Mouse (Mus musculus) urinary bladder, postnatal 36 days (tissue): ENCODE data around the gene Hoxb6.

Experiments used
- DNase-seq, 2 experiments: peaks; one replicate each; pipeline ENCODE4 v3.0.0; 2022; ENCODE audit warnings: low spot score in 2 of 2, mixed read lengths in 1 of 2

The Hoxb6 gene

DNA sequence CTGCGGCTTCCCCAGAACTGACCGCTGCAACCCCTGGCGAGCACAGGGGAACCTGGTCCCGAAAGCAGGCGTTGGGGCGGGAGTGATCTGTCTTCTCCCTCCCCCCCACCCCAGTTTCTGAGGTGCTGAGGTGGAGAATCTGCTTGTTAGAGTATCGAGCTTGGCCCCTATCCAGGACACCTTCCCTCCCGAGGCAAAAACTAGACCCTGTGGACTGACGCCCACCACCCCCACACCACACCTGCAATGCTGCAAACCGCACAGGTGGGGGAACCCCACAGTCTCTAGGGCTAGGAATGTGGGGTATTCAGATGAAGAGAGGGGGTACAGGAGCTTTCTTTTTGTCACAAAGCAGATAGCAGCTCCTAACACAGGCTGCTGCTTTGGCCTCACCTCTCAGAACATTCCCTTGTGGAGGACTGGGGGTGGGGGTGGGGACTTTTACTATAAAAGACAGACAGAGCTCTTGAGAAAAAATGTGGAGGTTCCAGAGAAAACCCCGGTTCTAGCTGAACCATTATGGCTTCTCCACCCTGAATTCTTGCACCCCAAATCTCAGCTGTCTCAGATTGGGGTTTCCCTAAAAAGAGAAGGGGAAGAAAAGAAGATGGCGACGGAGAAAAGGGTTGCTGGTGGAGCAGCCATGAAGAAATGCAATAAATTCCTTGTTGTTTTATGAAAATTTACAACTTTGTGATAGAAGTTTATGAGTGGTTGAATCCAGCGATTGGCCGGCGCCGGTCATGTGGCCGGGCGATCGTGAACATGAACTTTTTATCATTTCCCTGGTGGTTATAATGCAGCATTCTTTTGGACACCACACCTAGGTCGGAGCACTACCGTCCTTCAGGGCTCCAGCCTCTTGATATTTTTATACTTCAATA is at the start of gene Hoxb6:
Gene Hoxb6 (plus strand): TSS at position 796 of the 884 bp plus-strand sequence.
- DNase-seq: peak in 1 of 2 experiments; percentile 76

DNA sequence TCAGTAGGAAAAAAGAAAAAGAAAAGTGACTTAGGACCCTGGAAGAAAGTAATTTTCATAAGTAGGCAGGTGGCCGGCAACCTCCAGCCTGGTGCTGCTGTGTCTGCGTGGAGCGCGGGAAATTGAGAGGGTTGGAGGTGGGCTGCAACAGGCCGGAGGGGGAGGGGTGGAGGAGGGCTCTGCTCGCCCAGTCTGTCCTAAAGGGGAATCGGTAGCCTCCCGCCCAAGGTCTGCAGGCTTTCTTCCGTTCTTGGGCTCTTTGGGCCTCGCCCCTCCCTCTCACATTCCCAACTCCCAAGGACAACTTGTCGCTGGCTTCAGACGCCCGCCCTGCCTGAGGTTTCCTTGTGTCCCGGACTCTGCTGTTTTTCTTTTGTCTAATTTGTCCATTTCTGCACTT is 41.4 kb upstream of the Hoxb6 start:
- no peak for DNase-seq

DNA sequence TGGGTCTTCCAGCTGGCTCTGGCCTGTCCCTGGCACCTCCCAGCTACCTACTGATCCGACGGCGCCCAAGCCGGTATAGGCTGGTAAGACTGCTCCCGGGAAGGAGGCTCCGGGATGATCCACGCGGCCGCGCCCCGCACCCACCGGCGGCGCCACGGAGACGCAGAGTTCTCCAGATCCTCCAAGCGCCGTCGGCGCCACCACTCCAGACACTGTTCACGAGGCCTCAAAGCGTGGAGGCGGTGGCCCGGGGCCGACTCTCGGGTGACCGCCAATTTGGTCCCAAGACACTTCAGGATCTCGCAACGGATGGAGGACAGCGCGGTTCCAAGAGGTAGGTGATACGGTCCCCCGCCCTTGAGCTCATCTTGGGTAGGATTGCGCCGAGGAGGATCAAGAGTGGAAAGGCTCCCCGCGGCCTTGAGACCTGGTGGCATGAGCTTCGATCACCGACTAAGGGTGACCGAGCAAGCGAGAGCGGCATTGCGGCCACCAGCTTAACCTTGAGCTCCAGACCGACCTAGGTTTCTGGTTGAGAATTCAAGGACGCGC is 40.7 kb upstream of the Hoxb6 start:
- DNase-seq: no peak

DNA sequence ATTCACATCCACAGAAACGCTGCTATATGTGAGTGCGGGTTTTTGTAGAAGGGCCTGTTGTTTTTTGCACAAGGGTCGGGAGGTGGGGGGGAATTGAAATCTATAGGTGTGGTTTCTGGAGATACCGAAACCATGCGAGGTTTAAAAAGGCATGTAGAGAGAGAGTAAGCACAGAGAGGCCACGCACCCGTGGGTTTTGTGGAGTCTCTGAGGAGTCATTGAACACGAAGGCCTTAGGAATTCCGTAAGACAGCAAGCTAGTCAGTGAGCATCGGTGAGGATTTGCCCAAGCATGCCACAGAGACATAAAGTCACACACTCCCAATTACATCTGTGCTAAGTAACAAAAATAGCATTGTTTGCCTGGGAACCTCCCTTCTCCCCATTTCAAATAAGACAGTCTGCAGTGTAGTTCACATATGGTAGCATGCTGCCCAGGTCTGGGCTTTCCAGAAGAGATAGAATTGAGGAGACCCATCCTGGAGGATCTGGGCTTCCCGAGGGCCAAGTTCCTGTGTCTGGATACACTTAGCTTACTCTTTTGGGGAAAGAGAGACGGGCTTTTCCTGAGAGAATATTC is 39.6 kb upstream of the Hoxb6 start:
- DNase-seq: no peak

DNA sequence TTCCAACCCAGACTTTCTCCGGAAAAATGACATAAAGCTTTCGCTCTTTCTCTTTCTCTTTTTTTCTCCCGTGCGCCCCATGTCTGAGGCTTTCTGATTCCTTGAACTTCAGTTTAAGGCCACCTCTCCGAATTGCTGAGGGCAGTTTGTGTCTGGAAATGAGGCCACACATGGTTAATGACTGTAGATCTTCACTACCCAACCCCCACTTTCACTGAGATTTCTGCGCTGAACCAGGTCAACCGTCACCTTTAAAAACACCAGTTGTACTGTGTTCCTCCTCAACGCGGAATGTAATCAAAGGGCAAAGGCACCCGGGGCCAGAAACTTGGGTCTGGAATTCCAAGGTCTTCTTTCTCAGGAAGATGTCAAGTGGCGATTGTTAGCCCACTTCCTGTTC is 38.1 kb upstream of the Hoxb6 start:
- DNase-seq: no peak

DNA sequence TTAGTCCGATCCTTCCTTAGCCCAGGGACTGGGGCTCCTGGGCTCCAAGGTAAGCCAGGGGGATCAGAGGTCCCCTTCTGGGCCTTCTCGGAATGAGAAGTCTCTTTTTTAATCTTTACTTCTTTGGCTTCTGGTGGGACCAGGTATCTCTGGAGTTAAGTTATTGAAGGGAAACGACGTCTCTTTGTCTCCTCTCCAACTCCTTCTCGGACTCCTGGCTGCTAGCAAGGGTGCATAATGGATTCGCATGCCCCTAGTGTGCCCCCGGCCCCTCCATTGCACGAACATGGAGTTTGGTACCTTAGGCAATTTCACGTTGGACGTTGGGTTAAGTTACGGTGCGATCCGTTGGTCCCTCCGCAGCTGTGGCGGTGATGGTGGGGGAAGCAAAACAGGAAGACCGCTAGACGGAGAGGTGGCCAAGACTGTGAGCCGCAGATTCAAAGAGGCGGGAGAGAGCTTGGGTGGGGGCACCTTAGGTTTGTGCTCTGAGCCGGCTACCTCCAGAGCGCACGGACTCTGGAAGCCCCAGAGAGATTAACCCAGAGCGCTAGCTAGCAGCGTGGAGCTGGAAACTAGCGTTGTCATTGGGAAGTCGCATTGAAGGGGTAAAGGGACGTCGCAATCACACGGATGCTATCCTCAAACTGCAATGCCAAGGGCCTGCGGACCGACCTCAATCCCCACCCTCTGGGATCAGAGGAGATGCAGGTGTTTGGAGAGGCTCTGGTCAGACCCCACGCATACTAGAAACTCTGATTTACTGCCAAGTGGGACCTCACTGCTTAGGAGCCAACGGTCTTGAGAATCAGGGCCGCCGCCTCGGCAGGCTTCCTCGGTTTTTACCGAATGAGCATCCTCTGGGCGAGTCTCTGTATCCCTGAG is 36.9 kb upstream of the Hoxb6 start:
- no peak for DNase-seq

DNA sequence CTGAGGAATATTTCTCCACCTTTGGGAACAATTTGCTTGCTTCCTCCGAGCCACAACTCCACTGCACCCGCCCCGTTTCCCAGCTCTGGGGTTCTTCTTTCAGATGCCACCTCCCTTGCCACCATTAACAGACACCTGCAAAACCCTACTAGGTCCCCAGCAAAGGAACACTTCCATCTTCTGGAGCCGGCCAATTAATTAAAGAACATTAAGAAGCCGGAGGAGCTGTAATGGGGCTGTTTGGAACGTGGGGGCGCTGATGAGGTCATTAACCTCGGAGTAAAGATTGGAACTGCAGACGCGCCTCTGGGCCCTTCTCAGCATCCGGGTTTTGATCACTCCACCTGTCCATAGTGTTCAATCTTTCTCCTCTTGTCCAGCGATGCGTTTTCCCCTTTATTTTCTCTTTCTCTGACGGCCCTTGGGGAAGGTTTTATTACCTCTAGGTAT is 36.3 kb upstream of the Hoxb6 start:
- DNase-seq: no peak

DNA sequence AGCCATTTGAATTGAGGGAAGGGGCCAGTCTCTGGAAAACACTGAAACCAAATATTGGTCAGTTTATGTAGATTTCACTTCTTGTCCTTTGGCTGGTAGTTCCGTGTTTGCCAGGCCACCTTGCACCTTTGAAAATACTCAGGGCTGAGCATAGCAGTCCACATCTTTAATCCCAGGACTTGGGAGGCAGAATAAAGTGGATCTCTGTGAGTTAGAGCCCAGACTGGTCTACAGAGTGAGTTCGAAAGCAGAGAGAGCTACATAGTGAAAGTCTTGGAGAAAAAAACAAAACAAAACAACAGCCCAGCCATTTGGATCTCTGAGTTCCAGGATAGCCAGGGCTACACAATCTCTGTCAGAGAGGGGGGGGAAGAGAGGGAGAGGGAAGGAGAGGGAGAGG is 35.1 kb upstream of the Hoxb6 start:
- DNase-seq: no peak

DNA sequence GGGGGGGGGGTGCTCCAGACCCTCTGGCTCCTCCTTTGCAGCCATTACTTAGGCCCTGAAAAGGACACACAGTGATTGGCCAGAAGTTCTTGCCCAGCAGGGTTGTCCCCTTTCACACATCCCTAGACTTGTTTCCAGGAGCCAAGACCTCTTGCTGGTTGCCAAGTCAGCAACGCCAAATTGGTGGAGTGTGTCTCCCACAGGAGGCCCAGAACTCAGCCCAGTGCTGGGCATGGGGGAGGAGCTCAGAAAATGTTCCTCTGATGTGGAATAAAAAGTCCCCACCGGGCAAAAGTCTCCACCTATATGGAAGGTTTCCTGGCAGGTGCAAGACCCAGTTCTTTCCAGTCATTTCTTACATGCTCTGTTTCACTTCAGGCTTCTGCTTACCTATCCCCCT is 33.2 kb upstream of the Hoxb6 start:
- DNase-seq: no peak

DNA sequence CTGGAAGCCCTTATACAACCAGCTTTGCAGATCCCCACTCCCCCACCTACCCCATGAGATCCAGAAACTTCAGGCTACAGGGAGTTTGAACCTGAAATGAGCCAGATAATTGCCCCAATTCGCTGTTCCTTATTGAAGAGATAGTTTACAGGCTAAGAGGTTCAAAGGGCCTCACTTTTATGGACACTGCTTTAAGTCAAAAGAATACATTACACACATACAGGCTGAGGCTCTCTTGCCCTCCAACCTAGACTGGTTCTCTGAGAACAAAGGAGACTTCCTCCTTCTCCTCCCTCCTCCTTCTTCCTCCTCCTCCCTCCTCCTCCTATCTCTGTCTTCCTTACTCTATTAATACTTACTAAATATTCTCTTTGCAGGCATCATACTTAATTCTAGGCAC is 32.8 kb upstream of the Hoxb6 start:
- DNase-seq: no peak

DNA sequence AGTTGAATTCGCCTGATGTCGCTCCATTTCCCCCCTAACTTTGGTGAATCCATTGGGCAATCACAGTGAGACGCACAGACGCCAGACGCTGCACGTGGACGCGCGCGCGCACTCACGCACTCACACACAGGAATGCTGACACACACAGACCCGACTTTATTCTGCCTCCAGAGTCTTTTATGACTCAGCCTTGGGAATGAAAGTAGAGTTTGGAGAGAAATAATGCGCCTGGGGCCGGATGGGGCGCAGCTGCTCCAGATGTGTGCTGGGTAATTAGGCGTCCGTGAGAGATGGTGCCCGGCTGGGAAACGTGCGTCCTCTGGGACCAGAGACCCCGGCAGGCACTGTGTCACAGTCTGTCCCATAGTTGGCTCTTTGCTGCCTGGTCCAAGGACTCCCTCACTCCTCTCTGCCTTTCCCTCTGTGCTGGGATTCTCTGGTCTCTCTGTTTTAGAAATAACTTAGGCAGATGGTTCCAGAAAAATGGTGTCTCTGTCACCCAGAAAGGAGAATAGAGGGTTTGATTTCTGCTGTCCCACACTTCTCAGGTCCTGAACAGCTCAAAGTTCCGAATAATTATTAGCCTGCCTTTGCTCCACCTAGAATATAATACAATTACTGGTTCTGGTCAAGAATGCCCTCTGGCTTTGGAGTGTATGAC is 31.8 kb upstream of the Hoxb6 start:
- DNase-seq: no peak

DNA sequence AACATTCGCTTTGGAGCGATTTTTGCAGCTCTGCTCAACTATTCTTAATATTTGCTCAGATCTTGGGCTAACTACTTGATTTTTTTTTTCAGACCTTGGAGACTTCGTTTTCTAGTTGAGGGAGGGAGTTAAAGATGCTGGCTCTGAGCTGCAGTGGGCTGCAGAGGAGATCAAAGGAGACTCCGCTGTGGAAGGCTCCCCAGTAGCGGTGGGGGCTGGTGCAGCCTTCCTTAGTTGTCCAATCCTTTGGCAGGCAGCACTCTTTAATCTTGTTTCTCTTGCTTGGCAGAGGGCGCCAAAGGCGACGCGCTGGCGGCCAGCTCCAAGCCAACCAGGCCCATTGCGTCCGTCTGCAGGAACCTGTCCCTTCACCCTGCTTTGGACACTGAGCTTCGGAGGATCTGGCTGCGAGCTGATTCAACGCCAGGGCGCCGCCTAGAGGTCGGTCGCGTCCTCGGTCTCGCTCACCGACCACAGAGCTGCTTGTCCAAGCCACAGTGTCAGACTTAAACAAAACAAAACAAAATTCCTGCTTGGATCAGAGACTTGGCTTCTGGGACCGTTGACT is 30.9 kb upstream of the Hoxb6 start:
- DNase-seq: peak; percentile 53 to 80

DNA sequence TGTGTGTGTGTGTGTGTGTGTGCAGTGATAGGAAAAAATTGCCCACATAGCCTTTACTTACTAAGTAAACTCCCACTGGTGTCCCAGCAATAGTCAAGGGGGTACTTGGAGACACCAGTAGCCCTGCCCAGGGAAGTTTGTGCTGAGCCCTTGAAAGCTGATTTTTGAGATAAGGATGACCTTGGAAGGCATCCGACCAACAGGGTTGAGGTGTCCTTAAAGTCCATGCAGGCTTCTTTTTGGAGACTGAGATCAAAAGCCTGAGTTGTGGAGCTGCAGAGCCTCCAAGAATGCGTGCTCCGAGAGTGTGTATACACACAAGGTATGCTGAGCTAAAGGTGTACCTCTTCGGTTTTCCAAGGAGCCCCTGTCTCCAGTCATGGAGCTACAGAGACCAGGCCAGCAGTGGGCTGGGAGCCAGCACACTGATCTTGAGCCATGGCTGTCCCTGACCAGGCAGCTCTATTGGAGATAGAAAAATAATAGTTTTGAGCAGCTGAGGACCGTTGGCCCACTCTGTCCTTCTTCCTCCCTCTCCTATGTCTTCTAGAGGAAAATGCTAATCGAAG is 29.9 kb upstream of the Hoxb6 start:
- DNase-seq: no peak

DNA sequence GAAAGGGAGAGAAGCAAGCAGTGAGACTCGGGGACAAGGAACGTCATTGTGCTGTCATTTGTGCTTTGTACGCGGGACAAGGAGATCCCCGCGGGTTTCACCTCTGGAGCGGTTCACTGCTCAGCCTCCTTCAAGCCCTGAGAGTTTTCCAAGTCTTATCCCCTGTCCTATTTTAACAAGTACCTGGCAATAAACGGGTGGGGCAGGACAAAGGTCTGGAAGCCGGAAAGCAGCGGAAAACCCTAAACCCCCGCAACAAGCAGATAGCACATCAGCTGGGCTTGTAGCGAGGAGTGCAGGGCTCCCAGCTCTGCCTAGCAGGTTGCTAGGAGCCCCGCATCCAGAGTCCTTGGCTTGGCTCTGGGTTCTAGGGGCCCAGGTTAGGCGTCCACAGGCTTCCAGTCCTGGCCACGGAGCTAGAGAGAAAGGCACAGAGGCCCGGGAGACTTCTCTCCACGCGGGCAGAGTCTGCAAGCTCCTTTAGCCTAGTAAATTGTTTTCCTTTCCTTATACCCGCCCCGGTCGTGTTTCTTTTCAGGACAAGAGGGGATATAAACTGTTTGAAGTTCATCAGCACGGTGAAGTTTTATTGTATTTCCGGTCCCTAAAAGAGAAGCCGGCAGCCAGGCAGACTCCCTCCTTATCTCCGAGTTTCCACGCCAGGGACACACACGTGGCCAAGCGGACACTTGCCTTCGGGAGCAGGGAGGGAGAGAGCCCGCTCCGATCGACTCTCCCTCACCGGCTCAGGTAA is 28.5 kb upstream of the Hoxb6 start:
- no peak for DNase-seq

DNA sequence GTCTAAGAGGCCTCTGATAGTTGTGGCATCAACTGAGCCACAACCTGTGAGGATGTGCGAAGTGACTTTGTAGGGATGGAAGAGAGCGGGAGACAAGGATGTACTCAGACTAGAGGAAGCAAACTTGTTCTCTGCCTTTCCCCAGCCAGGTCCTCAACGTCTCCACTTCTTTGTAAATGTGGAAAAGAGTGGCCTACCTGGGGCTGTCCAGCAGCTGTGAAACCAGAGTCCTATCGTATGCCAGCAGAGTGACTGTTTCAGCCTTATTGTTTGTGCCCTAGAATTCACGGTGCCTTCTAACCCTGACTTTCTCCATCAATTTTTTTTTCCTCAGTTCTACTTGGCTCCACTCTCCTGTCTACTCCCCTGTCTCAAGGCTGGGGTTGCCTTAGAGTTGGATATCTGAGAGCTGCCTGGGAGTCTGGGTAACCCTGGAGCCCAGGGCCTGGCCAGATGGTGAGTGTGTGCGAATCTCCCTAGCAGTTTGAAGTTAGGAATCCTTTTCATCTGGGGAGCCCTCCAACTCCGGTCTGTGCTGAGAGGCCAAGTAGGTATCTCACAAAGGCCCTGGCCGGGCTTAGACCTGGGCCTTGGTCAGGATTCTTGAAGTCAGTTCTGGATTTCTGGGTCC is 27.8 kb upstream of the Hoxb6 start:
- DNase-seq: no peak

DNA sequence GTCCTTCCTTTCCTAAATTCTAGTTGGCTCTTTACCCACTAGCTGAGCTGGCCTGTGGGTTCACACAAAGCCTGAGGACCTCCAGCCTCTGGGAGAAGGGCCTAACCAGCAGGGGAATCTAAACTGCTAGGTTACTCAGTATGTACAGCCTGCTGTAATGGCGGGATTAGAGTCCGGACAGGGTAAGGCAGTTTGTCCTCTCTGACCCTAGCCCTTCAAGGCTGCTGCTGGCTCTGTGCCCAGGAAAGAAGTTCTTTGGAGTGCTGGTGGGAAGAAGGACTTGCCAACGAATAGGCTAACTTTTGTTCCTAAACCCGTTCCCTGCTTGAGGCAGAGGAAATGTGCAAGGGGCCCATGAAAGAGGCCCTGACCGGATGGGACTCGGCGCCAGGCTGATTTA is 26.3 kb upstream of the Hoxb6 start:
- DNase-seq: no peak

DNA sequence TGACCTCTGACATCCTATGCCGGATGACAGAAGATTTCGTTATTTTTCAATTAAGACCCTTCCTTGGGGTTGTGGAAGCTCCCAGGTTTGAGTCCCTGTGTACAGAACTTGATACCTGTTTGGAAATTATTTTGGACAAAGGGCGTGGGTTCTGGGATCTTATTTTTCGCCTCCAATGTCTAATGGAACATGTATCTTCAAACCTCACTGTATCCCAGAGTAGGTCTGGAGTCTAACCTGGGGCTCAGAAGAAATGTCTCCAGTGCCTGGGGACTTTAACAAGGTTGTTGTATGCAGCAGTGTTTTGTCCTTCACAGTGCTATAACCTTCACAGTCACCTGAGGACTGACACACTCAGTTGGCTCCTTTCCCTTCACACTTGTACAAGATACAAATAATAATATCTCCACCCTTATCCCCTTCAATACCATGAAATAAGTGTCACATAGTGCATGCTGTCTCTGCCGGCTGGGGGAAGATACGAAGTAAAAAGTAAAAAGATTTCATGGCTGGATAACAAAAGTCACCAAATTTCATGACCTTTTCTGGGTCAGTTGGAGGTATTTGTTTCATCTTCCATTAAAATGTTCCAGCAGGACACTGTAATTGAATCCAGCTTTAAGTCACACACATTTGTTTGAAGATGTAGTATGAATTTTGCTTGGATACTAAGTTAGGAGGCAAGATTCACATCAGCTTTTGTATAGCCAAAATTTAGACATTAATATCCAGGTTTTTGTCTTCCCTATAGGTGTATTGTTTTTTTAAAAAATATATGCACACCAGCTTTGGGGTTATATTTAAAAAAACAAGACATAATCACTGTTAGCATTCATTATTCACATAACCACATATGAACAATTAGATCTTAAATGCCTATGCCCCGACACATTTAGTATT is 25.0 kb upstream of the Hoxb6 start:
- DNase-seq: no peak

DNA sequence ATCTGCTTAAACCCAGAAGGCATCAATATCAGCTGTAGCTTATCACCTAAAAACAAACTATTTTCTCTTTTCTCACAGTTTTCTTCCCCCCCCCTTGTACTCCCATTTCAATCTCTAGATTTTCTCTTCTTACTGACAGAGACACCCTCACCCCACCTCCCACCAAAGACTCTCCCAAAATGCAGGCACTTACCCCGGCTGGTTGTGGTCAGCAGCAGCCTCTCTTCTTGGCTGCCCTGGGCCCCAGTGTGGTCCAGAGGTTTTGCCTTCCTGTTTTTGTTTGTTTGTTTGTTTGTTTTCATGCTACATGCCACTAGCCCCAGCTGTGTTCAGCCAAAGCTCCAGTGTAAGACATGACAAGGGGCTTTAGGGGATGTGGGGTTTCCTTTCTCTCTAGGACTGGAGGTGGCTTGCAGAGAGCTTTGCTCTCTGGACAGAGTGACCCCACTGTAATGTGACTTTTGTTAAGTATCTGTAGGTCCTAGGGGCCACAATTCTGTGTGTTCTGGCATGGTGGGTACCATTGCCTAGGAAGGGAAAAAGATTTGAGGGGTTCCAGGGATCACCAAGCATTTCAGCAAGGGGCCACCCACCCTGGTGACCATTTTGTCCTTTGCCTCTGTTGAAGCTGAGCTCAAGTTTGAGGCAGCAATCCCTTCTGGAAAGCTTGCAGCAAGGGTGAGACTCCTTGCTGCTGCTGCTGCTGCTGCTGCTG is 24.1 kb upstream of the Hoxb6 start:
- no peak for DNase-seq
